Mouse (Mus musculus): ENCODE results near the gene Trmt61a.
"Not testable (repeated sequence)": the region's sequence is repeated elsewhere in the genome, so short reads cannot be mapped to it uniquely, and the experiment has no call there.

Gene Trmt61a

GRCm38 (mm10) chr12:111677882-111678669, at the start of gene Trmt61a:
TSS of gene Trmt61a (plus strand) at chr12:111678105.
- peak; percentile 90 to 91 for DNase-seq

- DNase-seq: peak; percentile 58 to 59
Observed at GRCm38 (mm10) chr12:111648061-111648645, 29.8 kb upstream of the Trmt61a start.

GRCm38 (mm10) chr12:111652953-111653352, 25.0 kb upstream of the Trmt61a start:
- DNase-seq: no peak

- DNase-seq: peak; percentile 62
Observed at GRCm38 (mm10) chr12:111653434-111653833, 24.5 kb upstream of the Trmt61a start.

- DNase-seq: no peak
Observed at GRCm38 (mm10) chr12:111655695-111656094, 22.2 kb upstream of the Trmt61a start.

GRCm38 (mm10) chr12:111659331-111659730, 18.6 kb upstream of the Trmt61a start:
- no peak for DNase-seq

- DNase-seq: no peak
Observed at GRCm38 (mm10) chr12:111660628-111661027, 17.3 kb upstream of the Trmt61a start.

- not testable (repeated sequence) for DNase-seq
Observed at GRCm38 (mm10) chr12:111661554-111661953, 16.4 kb upstream of the Trmt61a start.

- DNase-seq: no peak
Observed at GRCm38 (mm10) chr12:111663228-111664143, 14.4 kb upstream of the Trmt61a start.

GRCm38 (mm10) chr12:111664144-111664634, 13.7 kb upstream of the Trmt61a start:
- DNase-seq: no peak

- DNase-seq: no peak
Observed at GRCm38 (mm10) chr12:111665041-111665880, 12.6 kb upstream of the Trmt61a start.

GRCm38 (mm10) chr12:111666380-111666779, 11.5 kb upstream of the Trmt61a start:
- no peak for DNase-seq

GRCm38 (mm10) chr12:111667421-111667820, 10.5 kb upstream of the Trmt61a start:
- no peak for DNase-seq

GRCm38 (mm10) chr12:111668457-111668912, 9.4 kb upstream of the Trmt61a start:
- DNase-seq: peak; percentile 94

GRCm38 (mm10) chr12:111669000-111669788, 8.7 kb upstream of the Trmt61a start:
- DNase-seq: no peak

GRCm38 (mm10) chr12:111669961-111670360, 7.9 kb upstream of the Trmt61a start:
- DNase-seq: no peak

- no peak for DNase-seq
Observed at GRCm38 (mm10) chr12:111670371-111670971, 7.4 kb upstream of the Trmt61a start.

GRCm38 (mm10) chr12:111670976-111671375, 6.9 kb upstream of the Trmt61a start:
- no peak for DNase-seq

GRCm38 (mm10) chr12:111671431-111671902, 6.4 kb upstream of the Trmt61a start:
- peak; percentile 70 to 72 for DNase-seq

GRCm38 (mm10) chr12:111672176-111672575, 5.7 kb upstream of the Trmt61a start, which contains the start of gene Ckb:
TSS of gene Ckb (minus strand) at chr12:111672338.
- DNase-seq: peak; percentile 34 to 38

Measured in B cell, adult 2 months (primary cell).